ENCODE assay signal across 16 mouse cellular contexts in genomic region chr5:113828481-113828880, GRCm38 (mm10). TPM values are rescaled to one million over a fixed set of nuclear protein-coding genes. Genes with fewer than 3 reads are reported as not detected.
DNase-seq lines count a peak whose midpoint lies in the region; ATAC-seq and TF ChIP-seq lines count a peak whose summit lies in the region.
"Had no signal": no experiment of that assay in that cellular context is flagged by ENCODE, and none has a peak within 500 bp of the region (broad histone marks: within the 10 kb centered on the region; RNA-seq: fewer than 3 reads in every experiment).

No protein-coding gene starts in this region.

- 49% methylated on average over 7 of the region's 7 CpGs for whole genome bisulfite sequencing in kidney, postnatal 0 days
- WGBS in liver, postnatal 0 days (ENCODE audit: insufficient replicate concordance): 43% methylated on average over 7 of the region's 7 CpGs

- H3K27me3 ChIP-seq in kidney, postnatal 0 days (ENCODE audit: insufficient read depth, low read length): no peaks in the 10 kb centered on the region
- H3K27me3 ChIP-seq in liver, postnatal 0 days (ENCODE audit: insufficient read depth, low read length): no peaks in the 10 kb centered on the region
- H3K27me3 ChIP-seq: embryonic facial prominence, embryonic 15.5 days; heart, embryonic 12.5 days; limb, embryonic 13.5 days; stomach, embryonic 15.5 days had no signal

- TF ChIP-seq CTCF in kidney, postnatal 0 days (IDR thresholded peaks at IDR 0.05; ENCODE audit: low read depth): no peak
- no peak for TF ChIP-seq CTCF in liver, postnatal 0 days (IDR thresholded peaks at IDR 0.05; ENCODE audit: low read depth)

- H3K4me2 ChIP-seq in kidney, postnatal 0 days (ENCODE audit: low read length): no peak overlapping the region
- H3K4me2 ChIP-seq in liver, postnatal 0 days (ENCODE audit: low read depth, low read length): peak overlapping the region; percentile 4
- H3K4me2 ChIP-seq: embryonic facial prominence, embryonic 15.5 days; heart, embryonic 12.5 days; limb, embryonic 13.5 days; stomach, embryonic 15.5 days had no signal

- H3K4me3 ChIP-seq in kidney, postnatal 0 days (replicated peaks; ENCODE audit: low read depth, low read length): no peak overlapping the region
- peak overlapping the region; percentile 21 for H3K4me3 ChIP-seq in liver, postnatal 0 days (ENCODE audit: low read depth, low read length)
- H3K4me3 ChIP-seq: embryonic facial prominence, embryonic 15.5 days; heart, embryonic 12.5 days; limb, embryonic 13.5 days; stomach, embryonic 15.5 days had no signal

- H3K9me3 ChIP-seq in kidney, postnatal 0 days (replicated peaks; ENCODE audit: low read length): no peaks in the 10 kb centered on the region
- no peaks in the 10 kb centered on the region for H3K9me3 ChIP-seq in liver, postnatal 0 days (ENCODE audit: low read length)
- H3K9me3 ChIP-seq: embryonic facial prominence, embryonic 15.5 days; heart, embryonic 12.5 days; limb, embryonic 13.5 days; stomach, embryonic 15.5 days had no signal

- no peaks in the 10 kb centered on the region for H3K4me1 ChIP-seq in kidney, postnatal 0 days (replicated peaks; ENCODE audit: insufficient read depth, low read length)
- H3K4me1 ChIP-seq in liver, postnatal 0 days (ENCODE audit: insufficient read depth): peaks cover 8% of the 10 kb centered on the region; the same call in 1 of the 2 replicates
- H3K4me1 ChIP-seq: embryonic facial prominence, embryonic 15.5 days; stomach, embryonic 15.5 days had no signal

- ATAC-seq in kidney, postnatal 0 days (replicated peaks; ENCODE audit: low FRiP score, low read depth): 0 out of 2 replicates have a peak, but pooled peaks have one; percentile 40
- peak; percentile 25 for ATAC-seq in granulocyte monocyte progenitor cell, adult 5-6 weeks (replicated peaks; ENCODE audit: poor library complexity, severe bottlenecking)
- no peak for ATAC-seq in liver, postnatal 0 days
- ATAC-seq: activated CD4-positive, CD25-positive, alpha-beta regulatory T cell, adult 4 months; hindbrain, embryonic 16.5 days had no signal

- no peak for TF ChIP-seq EP300 in liver, postnatal 0 days (IDR thresholded peaks at IDR 0.05; ENCODE audit: low read depth)

- H3K36me3 ChIP-seq in kidney, postnatal 0 days (ENCODE audit: insufficient read depth, low read length): no peaks in the 10 kb centered on the region
- no peaks in the 10 kb centered on the region for H3K36me3 ChIP-seq in liver, postnatal 0 days (replicated peaks; ENCODE audit: insufficient read depth, low read length)
- H3K36me3 ChIP-seq: embryonic facial prominence, embryonic 15.5 days; heart, embryonic 12.5 days; limb, embryonic 13.5 days; stomach, embryonic 15.5 days had no signal

- no peak overlapping the region for H3K27ac ChIP-seq in kidney, postnatal 0 days
- peak overlapping the region; percentile 62 for H3K27ac ChIP-seq in liver, postnatal 0 days (ENCODE audit: low read depth)
- H3K27ac ChIP-seq: embryonic facial prominence, embryonic 15.5 days; limb, embryonic 13.5 days; stomach, embryonic 15.5 days had no signal

- no peak overlapping the region for H3K9ac ChIP-seq in kidney, postnatal 0 days (ENCODE audit: low read depth, low read length)
- H3K9ac ChIP-seq in liver, postnatal 0 days (replicated peaks): no peak overlapping the region
- H3K9ac ChIP-seq: embryonic facial prominence, embryonic 15.5 days; heart, embryonic 12.5 days; limb, embryonic 13.5 days; stomach, embryonic 15.5 days had no signal

- DNase-seq in kidney, postnatal 0 days (ENCODE audit: low spot score): no peak
- no peak for DNase-seq in kidney, adult 11 months
- DNase-seq in liver, postnatal 0 days: no peak
- peak; percentile 69 for DNase-seq in thymus, postnatal 25 days
- DNase-seq in gastrocnemius, postnatal 4 days (ENCODE audit: low spot score in 2 of 2): no peak
- no peak for DNase-seq in ovary, postnatal 10 days (ENCODE audit: low spot score)
- DNase-seq: cerebellum, postnatal 36 days; layer of hippocampus, adult 9-11 months; retina, postnatal 1 day had no signal

RNA-seq across cellular contexts. Expression of gene Selplg, which starts 4.0 kb away (rescaled TPM):
- polyA plus RNA-seq in kidney, postnatal 0 days (2015; fragmentation: Nextera tagmentation; extraction: Ambion mirVana): 2.1 and 2.4 TPM in 2 replicates
- total RNA-seq in granulocyte monocyte progenitor cell, adult 5-6 weeks (2014; fragmentation: Nextera tagmentation): 288 and 331 TPM in 2 replicates
- total RNA-seq in granulocyte monocyte progenitor cell, adult 5-6 weeks (2017): 99.4 and 109 TPM in 2 replicates
- 18.9 and 21.5 TPM in 2 replicates for polyA plus RNA-seq in liver, postnatal 0 days (2015; fragmentation: Nextera tagmentation; extraction: Ambion mirVana)
- total RNA-seq in gastrocnemius, postnatal 4 days (2021): 1 to 10 TPM; 3.0 to 3.1 TPM

RNA-seq across cellular contexts. Expression of gene Tmem119, which starts 28.2 kb away (rescaled TPM):
- 37.3 and 40.4 TPM in 2 replicates for polyA plus RNA-seq in kidney, postnatal 0 days (2015; fragmentation: Nextera tagmentation; extraction: Ambion mirVana)
- 11.1 and 13.4 TPM in 2 replicates for total RNA-seq in granulocyte monocyte progenitor cell, adult 5-6 weeks (2014; fragmentation: Nextera tagmentation)
- 4.2 and 7.8 TPM in 2 replicates for total RNA-seq in granulocyte monocyte progenitor cell, adult 5-6 weeks (2017)
- 3.2 and 3.4 TPM in 2 replicates for polyA plus RNA-seq in liver, postnatal 0 days (2015; fragmentation: Nextera tagmentation; extraction: Ambion mirVana)
- total RNA-seq in gastrocnemius, postnatal 4 days (2021): 10 to 100 TPM; 30.8 to 34.9 TPM
- polyA plus RNA-seq: activated CD4-positive, CD25-positive, alpha-beta regulatory T cell, adult 4 months had no signal

RNA-seq across cellular contexts. Expression of gene Iscu, which starts 55.9 kb away (rescaled TPM):
- polyA plus RNA-seq in kidney, postnatal 0 days (2015; fragmentation: Nextera tagmentation; extraction: Ambion mirVana): 187 and 202 TPM in 2 replicates
- total RNA-seq in granulocyte monocyte progenitor cell, adult 5-6 weeks (2014; fragmentation: Nextera tagmentation): 81.9 and 100 TPM in 2 replicates
- total RNA-seq in granulocyte monocyte progenitor cell, adult 5-6 weeks (2017): 101 and 111 TPM in 2 replicates
- 109 TPM in 2 replicates for polyA plus RNA-seq in liver, postnatal 0 days (2015; fragmentation: Nextera tagmentation; extraction: Ambion mirVana)
- total RNA-seq in gastrocnemius, postnatal 4 days (2021): 10 to 100 TPM; 69.5 to 70.2 TPM

RNA-seq across cellular contexts. Expression of gene Sart3, which starts 56.2 kb away (rescaled TPM):
- polyA plus RNA-seq in kidney, postnatal 0 days (2015; fragmentation: Nextera tagmentation; extraction: Ambion mirVana): 27.2 and 27.7 TPM in 2 replicates
- 29.2 and 29.7 TPM in 2 replicates for total RNA-seq in granulocyte monocyte progenitor cell, adult 5-6 weeks (2014; fragmentation: Nextera tagmentation)
- 31.1 and 38.5 TPM in 2 replicates for total RNA-seq in granulocyte monocyte progenitor cell, adult 5-6 weeks (2017)
- 6.9 and 7.9 TPM in 2 replicates for polyA plus RNA-seq in liver, postnatal 0 days (2015; fragmentation: Nextera tagmentation; extraction: Ambion mirVana)
- 10 to 100 TPM; 18.9 to 21.9 TPM for total RNA-seq in gastrocnemius, postnatal 4 days (2021)

Comparison
In these comparisons a context has a peak if more than half of its experiments do, and no peak if none do; other contexts are left out.
1. RNA of gene Selplg, which starts 4.0 kb away (total RNA-seq): 99.4 to 331 TPM in granulocyte monocyte progenitor cell, adult 5-6 weeks; 3.0 to 3.1 TPM in gastrocnemius, postnatal 4 days; every median in the first group is over 10 times any median in the second.